Mouse (Mus musculus) MEL (cell line): Measurements from ENCODE around the gene Marf1. TPM values are rescaled to one million over a fixed set of nuclear protein-coding genes. Genes with fewer than 3 reads are reported as not detected.

Experiments used
- DNase-seq: peaks from one replicate; pipeline ENCODE4 v3.0.0; 2011; ENCODE audit warnings: low read depth, low spot score
- H3K27ac ChIP-seq: 2 replicates; pipeline ENCODE4 v1.5.1; 2012; ENCODE audit warnings: low read depth, mild to moderate bottlenecking, control low read depth, low read length, moderate library complexity; ENCODE audit not compliant: control insufficient read depth
- H3K27me3 ChIP-seq, 2 experiments: fragments of 150-350 bp in 1 of 2; sonication (generic) in 1 of 2; 2 replicates each; pipeline ENCODE4 v1.6.1; 2012; ENCODE audit warnings: low read length in 2 of 2, mild to moderate bottlenecking in 2 of 2, improper control_type of control experiment in 1 of 2, moderate library complexity in 1 of 2; ENCODE audit not compliant: insufficient read depth in 2 of 2, control insufficient read depth in 1 of 2
- H3K36me3 ChIP-seq, 2 experiments: 2 replicates each; pipeline ENCODE4 v1.6.1; 2012 to 2014; ENCODE audit warnings: low read length in 2 of 2, improper control_type of control experiment in 1 of 2, inconsistent platforms in 1 of 2, mild to moderate bottlenecking in 1 of 2; ENCODE audit not compliant: insufficient read depth in 2 of 2, control insufficient read depth in 1 of 2
- H3K4me1 ChIP-seq, 2 experiments: fragments of 150-350 bp in 1 of 2; sonication (generic) in 1 of 2; 2 replicates each; pipeline ENCODE4 v1.6.1; 2012; ENCODE audit warnings: low read length in 2 of 2, improper control_type of control experiment in 1 of 2, mild to moderate bottlenecking in 1 of 2; ENCODE audit not compliant: insufficient read depth in 2 of 2, control insufficient read depth in 1 of 2
- H3K4me3 ChIP-seq, 2 experiments: fragments of 150-350 bp in 1 of 2; sonication (generic) in 1 of 2; 2 replicates each; pipeline ENCODE4 v1.5.1; 2012; ENCODE audit warnings: low read depth in 2 of 2, low read length in 2 of 2, mild to moderate bottlenecking in 2 of 2, moderate library complexity in 2 of 2, control low read depth in 1 of 2, improper control_type of control experiment in 1 of 2; ENCODE audit not compliant: control insufficient read depth in 1 of 2, insufficient read depth in 1 of 2
- H3K79me2 ChIP-seq: 2 replicates; pipeline ENCODE4 v1.6.1; 2012; ENCODE audit warnings: mild to moderate bottlenecking, low read length, moderate library complexity; ENCODE audit not compliant: control insufficient read depth, poor library complexity, insufficient read depth
- H3K9ac ChIP-seq: 2 replicates; pipeline ENCODE4 v1.6.1; 2012; ENCODE audit warnings: low read depth, mild to moderate bottlenecking, control low read depth, low read length, moderate library complexity; ENCODE audit not compliant: control insufficient read depth, poor library complexity, severe bottlenecking
- H3K9me3 ChIP-seq: fragments of 150-350 bp; sonication (generic); replicated peaks from 2 replicates; pipeline ENCODE4 v1.6.1; 2012; ENCODE audit warnings: mild to moderate bottlenecking, low read length, improper control_type of control experiment, moderate library complexity; ENCODE audit not compliant: insufficient read depth
- BHLHE40 ChIP-seq: IDR thresholded peaks from 2 replicates; pipeline ENCODE4 v1.6.1; 2012; ENCODE audit warnings: low read depth, mild to moderate bottlenecking, inconsistent platforms, low read length, improper control_type of control experiment, borderline replicate concordance
- CHD1 ChIP-seq: IDR thresholded peaks from 2 replicates; pipeline ENCODE4 v1.6.1; 2012; ENCODE audit warnings: low read depth, mild to moderate bottlenecking, inconsistent platforms, low read length, improper control_type of control experiment
- CHD2 ChIP-seq: IDR thresholded peaks from 2 replicates; pipeline ENCODE4 v1.6.1; 2011; ENCODE audit warnings: low read length, improper control_type of control experiment
- CTCF ChIP-seq, 3 experiments: IDR thresholded peaks in 2 of 3; conservative IDR thresholded peaks in 1 of 3; 2 replicates each; pipeline ENCODE4 v1.5.1; 2011 to 2012; ENCODE audit warnings: low read length in 3 of 3, low read depth in 2 of 3, mild to moderate bottlenecking in 2 of 3, improper control_type of control experiment in 1 of 3, inconsistent platforms in 1 of 3, mixed read lengths in 1 of 3, moderate library complexity in 1 of 3; ENCODE audit not compliant: control insufficient read depth in 1 of 3, insufficient read depth in 1 of 3, poor library complexity in 1 of 3, severe bottlenecking in 1 of 3
- E2F4 ChIP-seq: IDR thresholded peaks from 2 replicates; pipeline ENCODE4 v1.6.1; 2011; ENCODE audit warnings: low read depth, low read length, improper control_type of control experiment, borderline replicate concordance
- ELF1 ChIP-seq: IDR thresholded peaks from 2 replicates; pipeline ENCODE4 v1.6.1; 2014; ENCODE audit warnings: low read depth, mild to moderate bottlenecking, inconsistent platforms, low read length, improper control_type of control experiment, moderate library complexity
- ETS1 ChIP-seq: IDR thresholded peaks from 2 replicates; pipeline ENCODE4 v1.6.1; 2012; ENCODE audit warnings: low read depth, mild to moderate bottlenecking, inconsistent platforms, low read length, improper control_type of control experiment, moderate library complexity
- GABPA ChIP-seq: IDR thresholded peaks from 2 replicates; pipeline ENCODE4 v1.6.1; 2012; ENCODE audit warnings: low read depth, mild to moderate bottlenecking, inconsistent platforms, low read length, improper control_type of control experiment, moderate library complexity
- GATA1 ChIP-seq: IDR thresholded peaks from 2 replicates; pipeline ENCODE4 v1.6.1; 2011; ENCODE audit warnings: low read depth, low read length, improper control_type of control experiment
- JUND ChIP-seq: IDR thresholded peaks from 2 replicates; pipeline ENCODE4 v1.6.1; 2011; ENCODE audit warnings: low read depth, mild to moderate bottlenecking, improper control_type of control experiment, low read length
- MAFK ChIP-seq: IDR thresholded peaks from 2 replicates; pipeline ENCODE4 v1.6.1; 2011; ENCODE audit warnings: low read depth, mild to moderate bottlenecking, low read length, improper control_type of control experiment, borderline replicate concordance
- MAX ChIP-seq: IDR thresholded peaks from 2 replicates; pipeline ENCODE4 v1.6.1; 2011; ENCODE audit warnings: low read length, improper control_type of control experiment
- MAZ ChIP-seq: IDR thresholded peaks from 2 replicates; pipeline ENCODE4 v1.6.1; 2012; ENCODE audit warnings: low read depth, mild to moderate bottlenecking, inconsistent platforms, low read length, improper control_type of control experiment
- MXI1 ChIP-seq: IDR thresholded peaks from 2 replicates; pipeline ENCODE4 v1.6.1; 2011; ENCODE audit warnings: mild to moderate bottlenecking, low read depth, low read length, improper control_type of control experiment
- MYB ChIP-seq: IDR thresholded peaks from 2 replicates; pipeline ENCODE4 v1.6.1; 2011; ENCODE audit warnings: mild to moderate bottlenecking, low read depth, low read length, improper control_type of control experiment
- MYC ChIP-seq: IDR thresholded peaks from 2 replicates; pipeline ENCODE4 v1.6.1; 2011; ENCODE audit warnings: low read depth, mild to moderate bottlenecking, low read length, improper control_type of control experiment, moderate library complexity
- NRF1 ChIP-seq: IDR thresholded peaks from 2 replicates; pipeline ENCODE4 v1.6.1; 2014; ENCODE audit warnings: low read depth, mild to moderate bottlenecking, inconsistent platforms, low read length, improper control_type of control experiment, moderate library complexity; ENCODE audit not compliant: poor library complexity, insufficient read depth, severe bottlenecking
- POLR2A ChIP-seq, 2 experiments: IDR thresholded peaks; 2 replicates each; pipeline ENCODE4 v1.6.1; 2011 to 2012; ENCODE audit warnings: low read length in 2 of 2, mild to moderate bottlenecking in 2 of 2, control low read depth in 1 of 2, improper control_type of control experiment in 1 of 2, low read depth in 1 of 2, moderate library complexity in 1 of 2; ENCODE audit not compliant: control insufficient read depth in 1 of 2, insufficient read depth in 1 of 2, poor library complexity in 1 of 2
- POLR2AphosphoS2 ChIP-seq: IDR thresholded peaks from 2 replicates; pipeline ENCODE4 v1.6.1; 2011; ENCODE audit warnings: low read length, improper control_type of control experiment
- POLR2AphosphoS5 ChIP-seq: IDR thresholded peaks from 2 replicates; pipeline ENCODE4 v1.6.1; 2012; ENCODE audit warnings: low read depth, borderline replicate concordance, mild to moderate bottlenecking, inconsistent platforms, low read length, moderate library complexity, mixed read lengths
- RCOR1 ChIP-seq: IDR thresholded peaks from 2 replicates; pipeline ENCODE4 v1.6.1; 2012; ENCODE audit warnings: low read depth, mild to moderate bottlenecking, inconsistent platforms, low read length, improper control_type of control experiment
- SIN3A ChIP-seq: IDR thresholded peaks from 2 replicates; pipeline ENCODE4 v1.6.1; 2012; ENCODE audit warnings: low read length, improper control_type of control experiment, inconsistent platforms
- TAL1 ChIP-seq: IDR thresholded peaks from 2 replicates; pipeline ENCODE4 v1.6.1; 2012; ENCODE audit warnings: mild to moderate bottlenecking, inconsistent platforms, low read length, moderate library complexity, mixed read lengths
- TBP ChIP-seq: IDR thresholded peaks from 2 replicates; pipeline ENCODE4 v1.8.0; 2011; ENCODE audit warnings: low read depth, low read length, improper control_type of control experiment
- TCF12 ChIP-seq: IDR thresholded peaks from 2 replicates; pipeline ENCODE4 v1.6.1; 2014; ENCODE audit warnings: low read depth, mild to moderate bottlenecking, inconsistent platforms, low read length, improper control_type of control experiment, moderate library complexity
- USF2 ChIP-seq, 2 experiments: IDR thresholded peaks; 2 replicates each; pipeline ENCODE4 v1.6.1; 2011 to 2012; ENCODE audit warnings: improper control_type of control experiment in 2 of 2, low read length in 2 of 2, borderline replicate concordance in 1 of 2, inconsistent platforms in 1 of 2, low read depth in 1 of 2, mild to moderate bottlenecking in 1 of 2; ENCODE audit not compliant: insufficient read depth in 1 of 2
- ZC3H11A ChIP-seq: IDR thresholded peaks from 2 replicates; pipeline ENCODE4 v1.6.1; 2012; ENCODE audit warnings: low read depth, mild to moderate bottlenecking, inconsistent platforms, low read length, improper control_type of control experiment
- ZKSCAN1 ChIP-seq: IDR thresholded peaks from 2 replicates; pipeline ENCODE4 v1.6.1; 2012; ENCODE audit warnings: low read depth, mild to moderate bottlenecking, inconsistent platforms, low read length, improper control_type of control experiment, moderate library complexity
- ZMIZ1 ChIP-seq: IDR thresholded peaks from 2 replicates; pipeline ENCODE4 v1.6.1; 2012; ENCODE audit warnings: low read depth, mild to moderate bottlenecking, inconsistent platforms, low read length, improper control_type of control experiment, moderate library complexity
- polyA plus RNA-seq, 2 experiments: library from polyadenylated mRNA; stranded (reverse) in 1 of 2; unstranded in 1 of 2; fragments of >175 nt in 1 of 2; fragments of >200 nt in 1 of 2; gene quantifications; 2 replicates each; pipeline versions ENCODE4 v1.2.1 to v1.2.4; 2012; ENCODE audit warnings: low replicate concordance in 2 of 2, low read depth in 1 of 2; ENCODE audit not compliant: insufficient read length in 2 of 2, insufficient read depth in 1 of 2, missing spikeins in 1 of 2
- total RNA-seq: library from RNA; depleted of rRNA; stranded (reverse); fragments of 300-350 nt; gene quantifications from 2 replicates; pipeline ENCODE4 v1.2.3, GENCODE M21; 2012

Gene Marf1
- total and polyA plus RNA-seq, 3 experiments: 8.7 to 16.2 TPM; not detected in 1

- Histone ChIP-seq H3K27me3 (no peaks in the 10 kb centered on the region), H3K4me1 (peaks cover 4 to 6% of the 10 kb centered on the region in 2 experiments; a peak in 3 of 4 replicates), H3K36me3 (peaks cover 1 to 9% of the 10 kb centered on the region in 2 experiments; a peak in 3 of 4 replicates), H3K9me3 (no peaks in the 10 kb centered on the region), H3K79me2 (no peaks in the 10 kb centered on the region), H3K9ac (no peak overlapping the region), H3K4me3 (no peak overlapping the region), H3K27ac (no peak overlapping the region)
- no peak for TF ChIP-seq MAFK
- no peak for TF ChIP-seq NRF1
- TF ChIP-seq ELF1: no peak
- no peak for TF ChIP-seq CHD2
- no peak for TF ChIP-seq MAZ
- no peak for TF ChIP-seq RCOR1
- TF ChIP-seq MXI1: no peak
- no peak for TF ChIP-seq TBP
- no peak for TF ChIP-seq ZMIZ1
- TF ChIP-seq ETS1: no peak
- TF ChIP-seq ZKSCAN1: no peak
- no peak for TF ChIP-seq POLR2A (IDR thresholded peaks at IDR 0.05; ENCODE audit: control insufficient read depth in 1 of 2, insufficient read depth in 1 of 2, low read depth in 1 of 2, low read length in 2 of 2, poor library complexity in 1 of 2)
- no peak for TF ChIP-seq MYC
- no peak for TF ChIP-seq MAX
- no peak for TF ChIP-seq GATA1
- no peak for TF ChIP-seq CHD1
- TF ChIP-seq MYB: no peak
- no peak for TF ChIP-seq POLR2AphosphoS2
- TF ChIP-seq BHLHE40: no peak
- no peak for TF ChIP-seq USF2 (IDR thresholded peaks at IDR 0.05; ENCODE audit: borderline replicate concordance in 1 of 2, insufficient read depth in 1 of 2, low read depth in 1 of 2, low read length in 2 of 2)
- DNase-seq: no peak
These were observed 14.9 kb upstream of the Marf1 start for GRCm38 (mm10) chr16:14178041-14178440.

DNA sequence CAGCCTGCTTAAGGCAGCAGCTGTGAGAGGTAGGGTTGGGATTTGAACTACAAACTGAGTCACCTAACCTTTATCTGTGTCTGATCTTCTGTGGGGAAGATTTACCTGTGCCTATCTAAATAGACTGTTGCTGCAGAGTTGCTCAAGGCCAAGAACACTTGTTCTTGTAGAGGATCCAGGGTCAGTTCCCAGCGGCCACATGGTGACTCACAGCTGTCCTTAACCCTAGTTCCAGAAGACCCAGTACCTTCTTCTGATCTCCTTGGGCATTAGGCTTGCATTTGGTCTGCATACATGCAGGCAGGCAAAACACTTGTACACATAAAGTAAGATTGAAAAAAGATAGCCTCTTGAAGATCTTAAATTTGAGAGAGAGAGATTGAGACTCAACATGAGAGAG lies 6.6 kb upstream of the Marf1 start:
- H3K4me3 ChIP-seq: no peak overlapping the region
- H3K79me2 ChIP-seq: peaks cover 2% of the 10 kb centered on the region; the same call in 1 of the 2 replicates
- no peaks in the 10 kb centered on the region for H3K9me3 ChIP-seq
- no peaks in the 10 kb centered on the region for H3K27me3 ChIP-seq
- no peak for TF ChIP-seq CTCF (IDR thresholded peaks at IDR 0.05 in 2 of 3, conservative IDR thresholded peaks at IDR 0.05 in 1 of 3; ENCODE audit: control insufficient read depth in 1 of 3, insufficient read depth in 1 of 3, low read depth in 2 of 3, low read length in 3 of 3, poor library complexity in 1 of 3, severe bottlenecking in 1 of 3)
- TF ChIP-seq POLR2AphosphoS5: no peak
- no peak for TF ChIP-seq MAX
- TF ChIP-seq TCF12: no peak
- no peak for TF ChIP-seq CHD2
- no peak for TF ChIP-seq MAZ
- no peak for TF ChIP-seq USF2 (IDR thresholded peaks at IDR 0.05; ENCODE audit: borderline replicate concordance in 1 of 2, insufficient read depth in 1 of 2, low read depth in 1 of 2, low read length in 2 of 2)
- TF ChIP-seq ETS1: no peak
- no peak for TF ChIP-seq ZKSCAN1
- no peak for TF ChIP-seq GATA1
- TF ChIP-seq RCOR1: no peak
- TF ChIP-seq GABPA: no peak
- TF ChIP-seq E2F4: no peak
- TF ChIP-seq MYB: no peak
- TF ChIP-seq JUND: no peak
- TF ChIP-seq ZC3H11A: no peak
- no peak for TF ChIP-seq TAL1
- TF ChIP-seq TBP: no peak
- no peak for TF ChIP-seq SIN3A
- TF ChIP-seq POLR2AphosphoS2: no peak
- peaks cover 0 to 5% of the 10 kb centered on the region in 2 experiments; a peak in 1 of 4 replicates for H3K4me1 ChIP-seq
- no peak overlapping the region for H3K27ac ChIP-seq
- H3K36me3 ChIP-seq: peaks cover 1 to 3% of the 10 kb centered on the region in 2 experiments; a peak in 1 of 4 replicates
- no peak for DNase-seq
- no peak overlapping the region for H3K9ac ChIP-seq
